Mouse (Mus musculus) forebrain, embryonic 16.5 days (tissue): Measurements from ENCODE around the gene Ssxb8. TPM values are rescaled to one million over a fixed set of nuclear protein-coding genes. Genes with fewer than 3 reads are reported as not detected.
"Not testable (repeated sequence)": the region's sequence is repeated elsewhere in the genome, so short reads cannot be mapped to it uniquely, and the experiment has no call there.

Experiments used
- ATAC-seq: fragments of 200-750 bp; cut with Nextera tagmentation; 2 replicates; pipeline ENCODE4 v1.8.0; 2017; ENCODE audit warnings: mild to moderate bottlenecking, moderate library complexity
- H3K27ac ChIP-seq: fragments of 300-500 bp; sonication (generic); 2 replicates; pipeline ENCODE4 v1.5.1; 2014; ENCODE audit warnings: low read length, control low read depth
- H3K27me3 ChIP-seq: fragments of 300-500 bp; sonication (generic); replicated peaks from 2 replicates; pipeline ENCODE4 v1.6.1; 2014; ENCODE audit warnings: low read length; ENCODE audit not compliant: control insufficient read depth, insufficient read depth
- H3K36me3 ChIP-seq: fragments of 300-500 bp; sonication (generic); 2 replicates; pipeline ENCODE4 v1.6.1; 2014; ENCODE audit not compliant: control insufficient read depth, insufficient read depth
- H3K4me1 ChIP-seq: fragments of 300-500 bp; sonication (generic); replicated peaks from 2 replicates; pipeline ENCODE4 v1.6.1; 2014; ENCODE audit warnings: low read length; ENCODE audit not compliant: control insufficient read depth, insufficient read depth
- H3K4me2 ChIP-seq: fragments of 300-500 bp; sonication (generic); 2 replicates; pipeline ENCODE4 v1.6.1; 2014; ENCODE audit warnings: mild to moderate bottlenecking, low read length, control low read depth
- H3K4me3 ChIP-seq: fragments of 300-500 bp; sonication (generic); replicated peaks from 2 replicates; pipeline ENCODE4 v1.5.1; 2014; ENCODE audit warnings: mild to moderate bottlenecking, low read length, control low read depth
- H3K9ac ChIP-seq: fragments of 300-500 bp; sonication (generic); replicated peaks from 2 replicates; pipeline ENCODE4 v1.6.1; 2014; ENCODE audit warnings: low read depth, low read length, control low read depth
- H3K9me3 ChIP-seq: fragments of 300-500 bp; sonication (generic); 2 replicates; pipeline ENCODE4 v1.6.1; 2016; ENCODE audit warnings: low read length; ENCODE audit not compliant: control insufficient read depth
- WGBS: fragments of 180-500 bp; shearing (Covaris S2); extraction: QIAGEN DNeasy Blood & Tissue Kit; methylation state at CpG from one replicate; pipeline ENCODE4 v1.1.7; 2014; 5-methylcytosine and 5-hydroxymethylcytosine counted together
- polyA plus RNA-seq: library from polyadenylated mRNA; unstranded; fragments of >200 nt; fragmentation: Nextera tagmentation; extraction: Ambion mirVana; gene quantifications from 2 replicates; pipeline ENCODE4 v1.2.1, GENCODE M21; 2015

The Ssxb8 gene
- polyA plus RNA-seq = not detected in 2 replicates

- ATAC-seq, H3K36me3 ChIP-seq, H3K9ac ChIP-seq, H3K27ac ChIP-seq, H3K27me3 ChIP-seq, H3K4me1 ChIP-seq, H3K4me2 ChIP-seq, H3K4me3 ChIP-seq, H3K9me3 ChIP-seq: not testable (repeated sequence)
- 68% methylated on average over 1 of the region's 1 CpGs for WGBS
Observed at GRCm38 (mm10) chrX:8690744-8691143, at the start of gene Ssxb8. Gene Ssxb8 (minus strand): TSS chrX:8690844.

- Histone ChIP-seq H3K4me3 (no peak overlapping the region), H3K9ac (no peak overlapping the region), H3K27ac (no peak overlapping the region), H3K9me3 (0 out of 2 replicates have a peak, but pooled peaks cover 2% of the 10 kb centered on the region), H3K36me3 (no peaks in the 10 kb centered on the region), H3K4me2 (no peak overlapping the region), H3K27me3 (no peaks in the 10 kb centered on the region), H3K4me1 (no peaks in the 10 kb centered on the region)
- ATAC-seq = no peak
- WGBS = 50% methylated on average over 5 of the region's 5 CpGs
Observed at GRCm38 (mm10) chrX:8732907-8733306, 42.3 kb upstream of the Ssxb8 start.

- H3K4me2 ChIP-seq = no peak overlapping the region
- no peak overlapping the region for H3K9ac ChIP-seq
- no peak for ATAC-seq
- H3K4me1 ChIP-seq = no peaks in the 10 kb centered on the region
- H3K9me3 ChIP-seq = 0 out of 2 replicates have a peak, but pooled peaks cover 2% of the 10 kb centered on the region
- no peak overlapping the region for H3K4me3 ChIP-seq
- H3K27ac ChIP-seq = no peak overlapping the region
- no peaks in the 10 kb centered on the region for H3K36me3 ChIP-seq
- H3K27me3 ChIP-seq = no peaks in the 10 kb centered on the region
- WGBS = 78% methylated on average over 4 of the region's 4 CpGs
Observed at GRCm38 (mm10) chrX:8663085-8663484, 27.6 kb downstream of the Ssxb8 start.

Other genes with a start within 250 kb of the Ssxb8 start
- not detected in 2 replicates for gene Ssxb2, start 229.1 kb downstream of the Ssxb8 start, polyA plus RNA-seq
- gene Gm14459, start 165.9 kb downstream of the Ssxb8 start, polyA plus RNA-seq = not detected in 2 replicates
- gene Ssxb6, start 142.6 kb downstream of the Ssxb8 start, polyA plus RNA-seq = not detected in 2 replicates
- not detected in 2 replicates for gene Ssxb3, start 99.0 kb downstream of the Ssxb8 start, polyA plus RNA-seq
- not detected in 2 replicates for gene Ssx9, start 57.6 kb upstream of the Ssxb8 start, polyA plus RNA-seq
- not detected in 2 replicates for gene Ssxb5, start 112.8 kb upstream of the Ssxb8 start, polyA plus RNA-seq
- not detected in 2 replicates for gene Gm6592, start 153.2 kb upstream of the Ssxb8 start, polyA plus RNA-seq
- not detected in 2 replicates for gene Gm5751, start 183.4 kb upstream of the Ssxb8 start, polyA plus RNA-seq
- gene B630019K06Rik, start 201.5 kb upstream of the Ssxb8 start, polyA plus RNA-seq = 10.3 and 13.2 TPM in 2 replicates